Mouse (Mus musculus) heart, embryonic 14.5 days (tissue): ENCODE data around the gene Map3k6. TPM values are rescaled to one million over a fixed set of nuclear protein-coding genes. Genes with fewer than 3 reads are reported as not detected.

Experiments
- ATAC-seq: fragments of 200-750 bp; cut with Nextera tagmentation; 2 replicates; pipeline ENCODE4 v1.8.0; 2017; ENCODE audit warnings: low read depth, moderate TSS enrichment; ENCODE audit not compliant: insufficient number of reproducible peaks, insufficient read depth, low FRiP score
- H3K27ac ChIP-seq, 2 experiments: fragments of 200-500 bp in 1 of 2; fragments of 300-500 bp in 1 of 2; sonication (generic) in 1 of 2; replicated peaks in 1 of 2; 2 replicates each; pipeline ENCODE4 v1.5.1; 2012 to 2014; ENCODE audit warnings: low read depth in 2 of 2, low read length in 2 of 2, control low read depth in 1 of 2, mild to moderate bottlenecking in 1 of 2, mixed read lengths in 1 of 2; ENCODE audit not compliant: control insufficient read depth in 1 of 2, insufficient read depth in 1 of 2
- H3K27me3 ChIP-seq: fragments of 300-500 bp; sonication (generic); 2 replicates; pipeline ENCODE4 v1.6.1; 2014; ENCODE audit warnings: mild to moderate bottlenecking, low read length, control low read depth; ENCODE audit not compliant: control insufficient read depth, insufficient read depth
- H3K36me3 ChIP-seq: fragments of 300-500 bp; sonication (generic); 2 replicates; pipeline ENCODE4 v1.6.1; 2014; ENCODE audit warnings: mild to moderate bottlenecking, control low read depth, low read length, mixed read lengths; ENCODE audit not compliant: control insufficient read depth, insufficient read depth
- H3K4me1 ChIP-seq, 2 experiments: fragments of 200-500 bp in 1 of 2; fragments of 300-500 bp in 1 of 2; sonication (generic) in 1 of 2; 2 replicates each; pipeline ENCODE4 v1.6.1; 2012 to 2014; ENCODE audit warnings: low read length in 2 of 2, control low read depth in 1 of 2, mixed read lengths in 1 of 2; ENCODE audit not compliant: control insufficient read depth in 2 of 2, insufficient read depth in 2 of 2
- H3K4me2 ChIP-seq: fragments of 300-500 bp; sonication (generic); 2 replicates; pipeline ENCODE4 v1.6.1; 2014; ENCODE audit warnings: mild to moderate bottlenecking, low read length
- H3K4me3 ChIP-seq, 2 experiments: fragments of 200-500 bp in 1 of 2; fragments of 300-500 bp in 1 of 2; sonication (generic) in 1 of 2; 2 replicates each; pipeline ENCODE4 v1.5.1; 2012 to 2014; ENCODE audit warnings: low read length in 2 of 2, mild to moderate bottlenecking in 2 of 2, control low read depth in 1 of 2, low read depth in 1 of 2, moderate library complexity in 1 of 2; ENCODE audit not compliant: control insufficient read depth in 1 of 2, insufficient read depth in 1 of 2
- H3K9ac ChIP-seq: fragments of 300-500 bp; sonication (generic); 2 replicates; pipeline ENCODE4 v1.6.1; 2014; ENCODE audit warnings: mild to moderate bottlenecking, low read length
- H3K9me3 ChIP-seq: fragments of 300-500 bp; sonication (generic); 2 replicates; pipeline ENCODE4 v1.6.1; 2016; ENCODE audit warnings: low read length, control low read depth; ENCODE audit not compliant: control insufficient read depth
- WGBS: fragments of 180-500 bp; shearing (Covaris S2); extraction: QIAGEN DNeasy Blood & Tissue Kit; methylation state at CpG from one replicate; pipeline ENCODE4 v1.1.7; 2014; 5-methylcytosine and 5-hydroxymethylcytosine counted together
- polyA plus RNA-seq: library from polyadenylated mRNA; unstranded; fragments of >200 nt; fragmentation: Nextera tagmentation; extraction: Ambion mirVana; gene quantifications from 2 replicates; pipeline ENCODE4 v1.2.1, GENCODE M21; 2014

The Map3k6 gene
- polyA plus RNA-seq, 1 experiment from 2014 or later, result 1.6 TPM

DNA sequence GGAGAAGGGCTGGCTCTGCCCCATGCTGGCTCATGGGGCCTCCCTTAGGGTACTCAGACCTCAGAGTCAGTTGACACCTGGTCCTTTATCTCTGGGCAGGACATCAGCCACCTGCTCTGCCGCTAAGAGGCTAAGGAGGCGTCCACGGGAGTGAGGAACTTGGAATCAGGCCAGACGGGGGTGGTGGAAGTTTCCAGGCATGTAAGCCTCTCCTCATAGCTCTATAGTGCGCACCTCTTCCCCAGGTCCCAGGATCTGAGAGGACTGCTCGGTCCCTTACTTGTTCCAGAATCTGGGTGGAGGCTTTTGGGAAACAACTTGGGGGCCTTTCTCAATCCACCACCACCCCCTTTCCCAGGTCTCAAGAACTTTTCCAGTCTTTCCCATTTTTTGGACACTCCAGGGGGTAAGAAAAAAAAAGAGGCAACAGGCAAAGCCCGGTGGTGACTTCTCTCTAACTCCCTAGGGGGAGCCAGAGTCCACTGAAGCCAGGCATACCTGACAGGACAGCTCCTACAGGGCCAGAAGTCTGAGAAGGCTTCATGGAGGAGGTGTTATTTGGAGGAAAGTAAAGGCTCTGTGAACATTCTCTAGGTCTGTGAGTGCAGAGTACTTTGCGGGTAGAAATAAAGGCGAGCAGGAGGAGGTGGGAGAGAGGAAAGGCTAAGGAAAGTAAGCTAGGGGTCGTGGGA lies 7.2 kb upstream of the Map3k6 start:
- Histone ChIP-seq H3K4me2 (no peak overlapping the region), H3K27me3 (no peaks in the 10 kb centered on the region), H3K9me3 (no peaks in the 10 kb centered on the region), H3K4me1 (peaks cover 2 to 4% of the 10 kb centered on the region in 2 experiments; a peak in 1 of 4 replicates), H3K4me3 (no peak overlapping the region), H3K27ac (no peak overlapping the region), H3K36me3 (no peaks in the 10 kb centered on the region), H3K9ac (no peak overlapping the region)
- no peak for ATAC-seq
- WGBS, result 29% methylated on average over 10 of the region's 10 CpGs

DNA sequence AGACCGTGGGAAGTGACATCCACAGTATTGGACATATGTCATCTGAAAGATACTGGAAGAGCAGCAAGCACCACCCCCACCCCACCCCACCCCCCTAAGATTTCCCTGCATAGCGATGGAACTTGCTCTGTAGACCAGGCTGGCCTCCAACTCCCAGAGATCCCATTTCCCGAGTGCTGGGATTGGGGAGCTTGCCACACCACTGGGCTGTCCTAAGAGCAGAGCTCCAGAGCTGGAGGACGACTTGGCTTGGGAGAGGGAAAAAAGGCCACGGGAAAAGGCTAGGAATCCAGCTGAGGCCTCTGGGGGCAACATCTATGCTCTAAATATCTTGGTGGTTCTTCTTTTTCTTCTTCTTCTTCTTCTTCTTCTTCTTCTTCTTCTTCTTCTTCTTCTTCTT lies 5.8 kb upstream of the Map3k6 start:
- Histone ChIP-seq H3K4me2 (no peak overlapping the region), H3K4me1 (peaks cover 2 to 4% of the 10 kb centered on the region in 2 experiments; a peak in 1 of 4 replicates), H3K4me3 (no peak overlapping the region), H3K36me3 (no peaks in the 10 kb centered on the region), H3K27me3 (no peaks in the 10 kb centered on the region), H3K9me3 (no peaks in the 10 kb centered on the region), H3K27ac (no peak overlapping the region), H3K9ac (no peak overlapping the region)
- no peak for ATAC-seq
- WGBS, result 39% methylated on average over 5 of the region's 5 CpGs

DNA sequence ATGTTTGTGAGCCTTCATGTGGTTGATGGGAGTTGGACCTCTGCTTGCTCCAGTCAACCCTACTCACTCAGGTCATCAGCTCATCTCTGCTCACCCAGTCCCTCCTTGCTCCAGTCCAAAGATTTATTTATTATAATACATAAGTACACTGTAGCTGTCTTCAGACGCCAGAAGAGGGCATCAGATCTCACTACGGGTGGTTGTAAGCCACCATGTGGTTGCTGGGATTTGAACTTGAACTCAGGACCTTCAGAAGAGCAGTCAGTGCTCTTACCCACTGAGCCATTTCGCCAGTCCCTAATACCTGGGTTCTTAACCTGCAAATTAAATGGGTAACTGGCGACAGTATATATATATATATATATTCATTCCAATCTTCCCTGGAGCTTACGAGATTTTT lies 5.2 kb upstream of the Map3k6 start:
- no peaks in the 10 kb centered on the region for H3K27me3 ChIP-seq
- H3K9ac ChIP-seq, result no peak overlapping the region
- 82% methylated on average over 5 of the region's 5 CpGs for WGBS
- H3K9me3 ChIP-seq, result no peaks in the 10 kb centered on the region
- H3K4me1 ChIP-seq, result peaks cover 2 to 4% of the 10 kb centered on the region in 2 experiments; a peak in 1 of 4 replicates
- H3K4me2 ChIP-seq, result no peak overlapping the region
- no peak overlapping the region for H3K4me3 ChIP-seq
- H3K36me3 ChIP-seq, result no peaks in the 10 kb centered on the region
- H3K27ac ChIP-seq, result no peak overlapping the region
- no peak for ATAC-seq

DNA sequence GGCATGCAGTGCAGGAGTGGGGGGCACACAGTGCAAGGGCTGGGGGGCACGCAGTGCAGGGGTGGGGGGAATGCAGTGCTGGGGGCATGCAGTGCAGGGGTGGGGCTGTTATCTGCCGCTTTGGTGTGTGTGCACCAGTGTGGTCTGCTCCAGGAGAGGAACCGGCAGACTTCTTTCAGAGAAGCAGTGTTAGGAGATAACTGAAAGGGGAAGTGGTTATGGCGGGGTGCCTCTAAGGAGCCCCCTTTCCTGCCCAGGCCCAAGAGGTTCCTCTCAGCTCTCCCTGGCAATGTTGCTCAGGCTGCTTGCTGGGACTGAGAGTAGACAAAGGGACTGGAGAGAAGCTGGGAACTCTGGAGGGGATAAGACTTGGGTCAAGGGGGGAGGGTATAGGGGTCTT lies 2.7 kb upstream of the Map3k6 start:
- H3K4me3 ChIP-seq, result no peak overlapping the region
- no peak overlapping the region for H3K4me2 ChIP-seq
- H3K9me3 ChIP-seq, result no peaks in the 10 kb centered on the region
- no peak overlapping the region for H3K9ac ChIP-seq
- WGBS, result 50% methylated on average over 4 of the region's 4 CpGs
- no peak for ATAC-seq
- H3K27me3 ChIP-seq, result peaks cover 7% of the 10 kb centered on the region
- no peak overlapping the region for H3K27ac ChIP-seq
- H3K36me3 ChIP-seq, result no peaks in the 10 kb centered on the region
- H3K4me1 ChIP-seq, result peaks cover 4 to 9% of the 10 kb centered on the region in 2 experiments; a peak in 3 of 4 replicates

DNA sequence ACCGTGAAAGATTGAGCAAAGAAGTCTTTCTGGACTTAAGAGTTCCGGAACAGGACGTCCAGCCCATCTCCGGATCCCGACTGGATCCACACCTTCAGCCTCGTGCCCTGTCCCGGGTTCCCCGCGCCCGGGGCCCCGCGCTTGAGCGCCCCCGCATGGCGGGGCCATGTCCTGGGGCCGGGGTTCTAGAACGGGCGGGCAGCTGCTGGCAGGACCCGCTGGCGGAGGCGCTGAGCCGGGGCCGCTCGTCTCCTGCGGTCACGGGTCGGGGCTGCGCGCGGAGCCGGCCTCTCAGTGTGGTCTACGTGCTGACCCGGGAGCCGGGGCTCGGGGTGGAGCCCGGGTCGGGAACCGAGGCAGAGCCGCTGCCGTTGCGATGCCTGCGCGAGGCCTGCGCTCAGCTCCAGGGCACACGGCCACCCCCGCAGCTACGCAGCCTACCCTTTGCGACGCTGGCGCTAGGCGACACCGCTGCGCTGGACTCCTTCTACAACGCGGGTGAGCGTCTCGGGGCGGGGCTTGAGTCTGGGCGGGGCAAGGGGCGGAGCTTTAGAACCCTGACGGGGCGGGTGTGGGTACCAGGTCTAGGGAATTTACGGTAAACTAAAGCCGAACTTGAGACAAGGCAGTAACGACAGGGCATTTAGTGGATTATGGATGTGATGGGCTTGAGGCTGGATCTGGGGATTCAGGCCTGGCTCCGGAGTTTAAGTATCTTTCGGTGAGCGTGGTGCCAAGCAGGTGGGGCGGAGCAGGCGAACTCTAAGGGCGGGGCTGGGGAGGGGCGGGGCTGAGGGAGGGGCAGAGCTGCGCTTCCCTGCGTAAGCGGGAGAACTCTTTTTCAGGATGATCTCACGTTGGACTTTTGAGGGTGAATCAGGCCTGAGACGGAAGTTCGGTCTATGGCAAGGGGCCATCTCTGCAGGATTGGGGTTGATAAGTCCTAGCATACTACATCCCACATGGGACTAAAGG lies 603 bp downstream of the Map3k6 start:
- Histone ChIP-seq H3K9me3 (no peaks in the 10 kb centered on the region), H3K4me2 (peak overlapping the region; percentile 89), H3K4me1 (peaks cover 5 to 10% of the 10 kb centered on the region in 2 experiments; a peak in 3 of 4 replicates), H3K27ac (peak overlapping the region; percentile 70 to 74), H3K27me3 (peaks cover 23% of the 10 kb centered on the region), H3K4me3 (peak overlapping the region; percentile 57 to 75), H3K9ac (peak overlapping the region; percentile 74), H3K36me3 (no peaks in the 10 kb centered on the region)
- under 1% methylated on average over 77 of the region's 78 CpGs for WGBS
- peak; percentile 88 for ATAC-seq

DNA sequence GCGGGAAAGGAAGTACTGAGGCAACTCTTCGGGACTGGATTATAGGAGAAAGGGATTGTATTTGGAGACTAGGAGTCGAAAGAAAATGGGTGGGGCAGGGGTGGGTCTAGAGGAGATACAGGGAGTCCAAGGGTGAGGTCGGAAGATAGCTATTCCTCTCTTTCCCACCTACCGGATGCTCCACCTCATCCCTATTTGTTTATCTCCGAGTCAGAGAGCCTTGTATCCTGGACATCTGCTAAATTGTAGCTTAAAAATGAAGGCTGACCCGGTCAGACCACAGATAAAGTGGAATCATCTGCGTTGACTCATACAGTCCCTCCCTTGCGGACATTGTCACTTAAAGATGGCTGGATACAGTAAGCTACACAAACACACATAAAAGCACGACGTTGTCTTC lies 1.3 kb downstream of the Map3k6 start:
- H3K27ac ChIP-seq, result no peak overlapping the region
- H3K27me3 ChIP-seq, result peaks cover 30% of the 10 kb centered on the region
- H3K9ac ChIP-seq, result no peak overlapping the region
- H3K36me3 ChIP-seq, result no peaks in the 10 kb centered on the region
- peaks cover 5 to 10% of the 10 kb centered on the region in 2 experiments; a peak in 3 of 4 replicates for H3K4me1 ChIP-seq
- no peaks in the 10 kb centered on the region for H3K9me3 ChIP-seq
- H3K4me2 ChIP-seq, result peak overlapping the region; percentile 89
- WGBS, result 20% methylated on average over 11 of the region's 11 CpGs
- peak overlapping the region; percentile 57 to 75 for H3K4me3 ChIP-seq
- no peak; the same call in 1 of the 2 replicates for ATAC-seq

DNA sequence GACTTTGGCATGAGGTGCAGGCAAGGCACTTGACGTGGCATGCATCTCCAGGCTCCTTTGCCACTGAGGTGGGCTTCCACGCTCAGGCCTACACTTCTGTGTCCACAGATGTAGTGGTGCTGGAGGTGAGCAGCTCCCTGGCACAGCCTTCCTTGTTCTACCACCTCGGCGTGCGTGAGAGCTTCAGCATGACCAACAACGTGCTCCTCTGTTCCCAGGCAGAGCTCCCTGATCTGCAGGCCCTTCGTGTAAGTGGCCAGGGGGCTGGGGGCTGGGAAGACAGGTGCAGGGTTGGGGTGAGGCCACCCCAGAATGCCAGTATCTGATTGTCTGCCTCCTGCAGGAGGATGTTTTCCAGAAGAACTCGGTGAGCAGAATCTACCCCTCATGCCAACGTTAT lies 2.1 kb downstream of the Map3k6 start:
- no peak overlapping the region for H3K27ac ChIP-seq
- no peak overlapping the region for H3K4me3 ChIP-seq
- no peaks in the 10 kb centered on the region for H3K36me3 ChIP-seq
- no peak overlapping the region for H3K9ac ChIP-seq
- H3K9me3 ChIP-seq, result no peaks in the 10 kb centered on the region
- peaks cover 5 to 13% of the 10 kb centered on the region in 2 experiments; a peak in 3 of 4 replicates for H3K4me1 ChIP-seq
- ATAC-seq, result no peak
- 64% methylated on average over 9 of the region's 9 CpGs for whole genome bisulfite sequencing
- no peak overlapping the region for H3K4me2 ChIP-seq
- H3K27me3 ChIP-seq, result peaks cover 38% of the 10 kb centered on the region
